ENCODE assay signal across 28 mouse cellular contexts in genomic region chr9:50348256-50348655, GRCm38 (mm10). TPM values are rescaled to one million over a fixed set of nuclear protein-coding genes. Genes with fewer than 3 reads are reported as not detected.
DNase-seq lines count a peak whose midpoint lies in the region; TF ChIP-seq lines count a peak whose summit lies in the region.
"Had no signal": no experiment of that assay in that cellular context is flagged by ENCODE, and none has a peak within 500 bp of the region (broad histone marks: within the 10 kb centered on the region; RNA-seq: fewer than 3 reads in every experiment).

No protein-coding gene starts in this region.

- H3K79me2 ChIP-seq in CH12.LX (replicated peaks; ENCODE audit: control insufficient read depth, extremely low read depth, insufficient read depth, poor library complexity, severe bottlenecking) = no peaks in the 10 kb centered on the region

- H3K9me3 ChIP-seq in CH12.LX (replicated peaks; ENCODE audit: low read length) = peaks cover 2% of the 10 kb centered on the region
- H3K9me3 ChIP-seq: forebrain, embryonic 12.5 days; heart, embryonic 13.5 days; hindbrain, embryonic 12.5 days; neural tube, embryonic 13.5 days had no signal

- H3K4me2 ChIP-seq in CH12.LX (ENCODE audit: insufficient read depth, low read depth, poor library complexity, severe bottlenecking) = no peak overlapping the region
- H3K4me2 ChIP-seq: forebrain, embryonic 12.5 days; heart, embryonic 13.5 days; hindbrain, embryonic 12.5 days; midbrain, embryonic 11.5 days; neural tube, embryonic 13.5 days had no signal

- DNase-seq in heart, adult 11 months = peak; percentile 60
- DNase-seq in heart, postnatal 36 days = no peak
- DNase-seq in CH12.LX (ENCODE audit: extremely low read depth) = no peak
- peak; percentile 40 to 67 for DNase-seq in cerebellum, adult 2 months
- DNase-seq in cerebellum, postnatal 14 days = peak; percentile 83
- DNase-seq in gastrocnemius, postnatal 10 days = no peak
- DNase-seq in lung, postnatal 14 days = no peak
- no peak for DNase-seq in heart, postnatal 25 days (ENCODE audit: low spot score)
- DNase-seq: adrenal gland, postnatal 14 days; gastrocnemius, adult 2 months; heart, postnatal 10 days; kidney, adult 8-10 months; kidney, postnatal 4 days; layer of hippocampus, postnatal 36 days; liver; lung, adult 2 months; lung, postnatal 10 days; right cerebral cortex, postnatal 25 days; spleen, adult 18-20 months; thymus, postnatal 25 days had no signal

- peaks cover 0 to 3% of the 10 kb centered on the region in 2 experiments; a peak in 2 of 4 replicates for H3K4me1 ChIP-seq in CH12.LX (ENCODE audit: control insufficient read depth in 1 of 2, insufficient read depth in 2 of 2)
- peaks cover 5% of the 10 kb centered on the region for H3K4me1 ChIP-seq in cerebellum, adult 2 months (ENCODE audit: control insufficient read depth, insufficient read depth, low read length)
- H3K4me1 ChIP-seq: forebrain, embryonic 12.5 days; heart, embryonic 13.5 days; hindbrain, embryonic 12.5 days; neural tube, embryonic 13.5 days had no signal

- 24% methylated on average over 10 of the region's 10 CpGs for WGBS in cerebellum, adult 2 months

- in situ Hi-C loops in CH12.LX (cut with MboI; ENCODE audit: low pct_ligation_motif_present, low pct_unique_long_range_greater_than_20kb, low sequenced_read_pairs) = no loop called here

- intact Hi-C loops in heart, postnatal 36 days (cut with DNase I) = no loop called here
- intact Hi-C loops in heart, postnatal 25 days (cut with DNase I) = no loop called here

- no peak for TF ChIP-seq EP300 in CH12.LX (IDR thresholded peaks at IDR 0.05; ENCODE audit: low read length)

- no peak for TF ChIP-seq RAD21 in CH12.LX (IDR thresholded peaks at IDR 0.05; ENCODE audit: low read depth, low read length)

- no peak overlapping the region for H3K4me3 ChIP-seq in CH12.LX (replicated peaks in 1 of 3; ENCODE audit: low read depth in 2 of 3, low read length in 2 of 3, poor library complexity in 1 of 3)
- H3K4me3 ChIP-seq in cerebellum, adult 2 months (replicated peaks; ENCODE audit: insufficient read depth, low read depth, low read length) = no peak overlapping the region
- H3K4me3 ChIP-seq: erythroblast, embryonic 14.5 days; forebrain, embryonic 12.5 days; gastrocnemius, adult 2 months; heart, embryonic 13.5 days; hindbrain, embryonic 12.5 days; neural tube, embryonic 13.5 days had no signal

- H3K9ac ChIP-seq in CH12.LX (ENCODE audit: insufficient read depth, low read depth) = no peak overlapping the region
- H3K9ac ChIP-seq: forebrain, embryonic 12.5 days; heart, embryonic 13.5 days; hindbrain, embryonic 12.5 days; liver, embryonic 14.5 days; neural tube, embryonic 13.5 days had no signal

- TF ChIP-seq CTCF in CH12.LX (conservative IDR thresholded peaks at IDR 0.05 in 1 of 2, IDR thresholded peaks at IDR 0.05 in 1 of 2; ENCODE audit: low read depth in 2 of 2, low read length in 2 of 2) = no peak
- TF ChIP-seq CTCF in cerebellum, adult 2 months (IDR thresholded peaks at IDR 0.05; ENCODE audit: borderline replicate concordance, insufficient read depth, low read depth, low read length) = no peak

- no peaks in the 10 kb centered on the region for H3K36me3 ChIP-seq in CH12.LX (replicated peaks in 1 of 2; ENCODE audit: control insufficient read depth in 1 of 2, insufficient read depth in 1 of 2, low read length in 1 of 2)
- H3K36me3 ChIP-seq: forebrain, embryonic 12.5 days; heart, embryonic 13.5 days; hindbrain, embryonic 12.5 days; neural tube, embryonic 13.5 days had no signal

- no peak for TF ChIP-seq POLR2A in CH12.LX (IDR thresholded peaks at IDR 0.05; ENCODE audit: low read depth, low read length)
- TF ChIP-seq POLR2A in cerebellum, adult 2 months (IDR thresholded peaks at IDR 0.05; ENCODE audit: borderline replicate concordance, insufficient read depth, low read length) = no peak

- dilution Hi-C loops in CH12.LX (cut with MboI; ENCODE audit: extremely low pct_ligation_motif_present, extremely low pct_unique_long_range_greater_than_20kb, low sequenced_read_pairs) = no loop called here

- no peak overlapping the region for H3K27ac ChIP-seq in CH12.LX (ENCODE audit: insufficient read depth, low read depth)
- H3K27ac ChIP-seq in cerebellum, adult 2 months (ENCODE audit: insufficient read depth, low read length) = no peak overlapping the region
- H3K27ac ChIP-seq: forebrain, embryonic 12.5 days; gastrocnemius, adult 2 months; heart, embryonic 13.5 days; hindbrain, embryonic 12.5 days; kidney, postnatal 0 days; liver, embryonic 14.5 days; neural tube, embryonic 13.5 days had no signal

- no peaks in the 10 kb centered on the region for H3K27me3 ChIP-seq in CH12.LX (replicated peaks)
- no peaks in the 10 kb centered on the region for H3K27me3 ChIP-seq in cerebellum, adult 2 months (ENCODE audit: control insufficient read depth, insufficient read depth, low read length)
- H3K27me3 ChIP-seq: forebrain, embryonic 12.5 days; heart, embryonic 13.5 days; hindbrain, embryonic 12.5 days; neural tube, embryonic 13.5 days had no signal

TF ChIP-seq in CH12.LX, 34 proteins besides CTCF, POLR2A, EP300 and RAD21:
- TF ChIP-seq ZKSCAN1 (IDR thresholded peaks at IDR 0.05; ENCODE audit: borderline replicate concordance, low read depth, low read length) (no peak), USF1 (IDR thresholded peaks at IDR 0.05; ENCODE audit: low read depth, low read length) (peak; percentile 10)
TF ChIP-seq in CH12.LX: peak in this region for 1.

RNA-seq across cellular contexts. Expression of gene Rpl10-ps3, which starts 3.5 kb away (rescaled TPM):
- total RNA-seq in heart, postnatal 36 days (2021) = 100 to 1,000 TPM; 420 to 495 TPM
- total RNA-seq in CH12.LX (2012; rRNA removed) (245 and 373 TPM in 2 replicates), CH12.LX (2014; rRNA removed) (1,294 and 1,369 TPM in 2 replicates)
- polyA plus RNA-seq in CH12.LX (2012; ENCODE audit: insufficient read length, low read depth) = 2,015 and 2,259 TPM in 2 replicates
- polyA plus RNA-seq in cerebellum, adult 2 months (2012; rRNA removed) = 39.5 and 45.7 TPM in 2 replicates
- 100 to 1,000 TPM; 606 to 671 TPM for total RNA-seq in gastrocnemius, postnatal 10 days (2021)
- 100 to 1,000 TPM; 353 to 446 TPM for total RNA-seq in heart, postnatal 25 days (2021)

Comparison
In these comparisons a context has a peak if more than half of its experiments do, and no peak if none do; other contexts are left out.
1. DNase-seq: peak in heart, adult 11 months (single experiment), cerebellum, adult 2 months (2 of 2) and cerebellum, postnatal 14 days (2 of 2); none in heart, postnatal 36 days (0 of 2), CH12.LX (single experiment), gastrocnemius, postnatal 10 days (single experiment), lung, postnatal 14 days (single experiment) and heart, postnatal 25 days (single experiment).